Mouse (Mus musculus) heart, postnatal 10 days (tissue): Measurements from ENCODE around the gene Slc2a13. TPM values are rescaled to one million over a fixed set of nuclear protein-coding genes. Genes with fewer than 3 reads are reported as not detected.
A peak's percentile ranks its signal among the peaks of the same experiment; 100 is the strongest.

Source experiments
- DNase-seq, 2 experiments: peaks; one replicate each; pipeline ENCODE4 v3.0.0; 2021
- intact Hi-C: fragments of 180-260 bp; cut with DNase I; formaldehyde crosslinking; loops from one replicate; pipeline ENCODE4 v1.15.1; 2025
- total RNA-seq, 2 experiments: library from RNA; stranded (reverse); gene quantifications; 2 replicates each; pipeline ENCODE4 v1.2.3; 2021

The Slc2a13 gene
- total RNA-seq, 2 experiments from 2014 or later, result 2.5 to 2.8 TPM

DNA sequence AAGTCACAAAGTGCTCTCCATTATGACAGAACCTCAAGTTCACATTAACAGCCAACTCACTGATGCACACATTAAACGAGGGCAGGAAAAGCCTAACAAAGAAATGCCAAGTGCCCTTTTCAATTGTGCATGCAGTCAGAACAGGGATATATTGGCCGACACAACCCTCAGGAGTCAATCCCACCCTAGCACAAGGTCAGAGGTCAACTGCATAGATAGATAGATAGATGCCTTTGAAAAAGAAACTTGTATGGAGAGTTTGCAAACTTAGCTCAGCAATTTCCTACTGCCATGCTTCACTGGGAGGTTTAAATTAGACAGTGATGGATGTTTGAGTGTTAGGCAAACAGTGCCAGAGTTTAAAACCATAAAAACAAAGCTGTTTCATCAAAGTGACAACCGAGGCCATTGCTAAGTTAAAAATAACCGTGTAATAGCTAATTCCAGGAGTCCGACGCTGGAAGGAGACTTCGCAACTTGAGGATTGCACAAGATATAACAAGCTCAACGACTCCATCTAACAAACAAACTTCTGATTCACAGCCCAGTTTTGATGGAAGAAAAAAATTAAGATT is 194.2 kb downstream of the Slc2a13 start:
- intact Hi-C loops, result no loop called here
- no peak for DNase-seq

DNA sequence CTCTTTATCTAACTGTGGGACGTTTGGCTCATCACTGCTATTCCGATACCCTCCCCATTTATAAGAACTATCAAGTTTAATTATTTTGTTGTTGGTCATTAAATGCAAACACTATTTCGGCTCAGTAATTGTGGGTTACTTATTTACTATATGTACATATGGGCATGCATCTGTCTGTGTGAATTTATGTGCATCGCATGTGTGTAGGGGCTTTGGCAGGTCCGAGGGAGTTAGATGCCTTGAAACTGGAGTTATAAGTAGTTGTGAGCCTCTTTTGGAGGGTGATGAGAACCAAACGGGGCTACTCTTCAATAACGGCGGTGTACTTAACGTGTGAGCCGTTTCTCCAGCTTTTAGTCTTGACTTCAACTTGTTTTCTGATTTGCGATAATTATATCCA is 195.5 kb downstream of the Slc2a13 start:
- intact Hi-C loops, result no loop called here
- no peak for DNase-seq

DNA sequence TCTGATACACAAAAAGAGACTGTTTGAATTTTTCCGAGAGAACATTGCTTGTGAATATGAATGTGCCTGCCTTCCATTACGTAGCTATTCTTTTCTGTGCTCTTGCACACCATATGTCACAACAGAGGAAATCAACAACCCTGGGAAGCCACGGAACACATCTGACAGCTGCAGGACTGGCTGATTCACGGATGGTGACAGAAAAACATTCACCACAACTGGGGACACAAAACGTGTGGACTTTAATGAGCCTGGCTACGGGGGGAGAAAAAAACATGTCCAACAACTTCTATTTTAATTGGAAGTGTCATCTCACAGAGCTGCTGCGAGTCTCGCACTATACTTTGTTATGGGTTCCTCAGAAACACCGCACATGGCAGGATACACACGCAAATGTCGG is 196.0 kb downstream of the Slc2a13 start:
- DNase-seq, result peak in 1 of 2 experiments; percentile 5
- intact Hi-C loops, result no loop called here

DNA sequence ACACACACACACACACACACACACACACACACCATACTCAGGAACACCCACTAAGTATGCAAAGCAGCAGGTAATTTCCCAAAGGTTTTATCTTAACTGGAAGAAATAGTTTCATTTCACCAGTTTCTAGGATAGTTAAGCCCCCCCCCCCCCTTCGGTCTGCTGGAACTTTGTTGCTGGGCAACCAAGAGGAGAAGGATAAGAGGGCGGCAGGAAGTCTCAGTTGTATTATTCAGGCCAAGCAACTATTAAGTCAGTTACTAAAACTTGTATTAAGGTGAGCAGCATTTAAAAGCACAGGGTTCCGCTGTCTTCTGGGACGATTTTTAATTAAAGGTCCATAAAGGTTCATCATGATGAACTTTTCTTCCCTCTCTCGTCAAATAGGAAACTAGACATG is 198.6 kb downstream of the Slc2a13 start:
- intact Hi-C loops, result no loop called here

DNA sequence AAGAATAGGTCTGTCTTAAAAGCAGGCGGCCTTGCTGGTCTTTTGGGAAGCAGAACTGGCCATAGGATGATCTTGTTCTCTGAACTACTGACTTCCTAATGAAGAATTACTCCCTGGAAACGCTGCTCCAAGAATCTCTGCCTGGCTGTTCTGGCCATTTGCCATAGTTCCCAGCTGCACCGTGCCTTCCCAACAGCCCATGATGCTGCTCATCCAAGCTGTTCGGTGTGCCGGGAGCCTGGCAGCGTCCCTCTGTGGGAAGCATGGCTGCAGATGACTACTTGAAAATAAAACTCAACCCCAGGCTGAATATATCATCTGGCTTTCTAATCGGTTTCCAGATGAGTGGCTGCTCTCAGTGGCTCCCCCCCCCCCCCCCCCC is 199.9 kb downstream of the Slc2a13 start:
- DNase-seq, result peak; percentile 38 to 61
- intact Hi-C loops, result no loop called here

More for the DNA sequence above, 198.6 kb downstream of the Slc2a13 start:
- no peak for DNase-seq

DNA sequence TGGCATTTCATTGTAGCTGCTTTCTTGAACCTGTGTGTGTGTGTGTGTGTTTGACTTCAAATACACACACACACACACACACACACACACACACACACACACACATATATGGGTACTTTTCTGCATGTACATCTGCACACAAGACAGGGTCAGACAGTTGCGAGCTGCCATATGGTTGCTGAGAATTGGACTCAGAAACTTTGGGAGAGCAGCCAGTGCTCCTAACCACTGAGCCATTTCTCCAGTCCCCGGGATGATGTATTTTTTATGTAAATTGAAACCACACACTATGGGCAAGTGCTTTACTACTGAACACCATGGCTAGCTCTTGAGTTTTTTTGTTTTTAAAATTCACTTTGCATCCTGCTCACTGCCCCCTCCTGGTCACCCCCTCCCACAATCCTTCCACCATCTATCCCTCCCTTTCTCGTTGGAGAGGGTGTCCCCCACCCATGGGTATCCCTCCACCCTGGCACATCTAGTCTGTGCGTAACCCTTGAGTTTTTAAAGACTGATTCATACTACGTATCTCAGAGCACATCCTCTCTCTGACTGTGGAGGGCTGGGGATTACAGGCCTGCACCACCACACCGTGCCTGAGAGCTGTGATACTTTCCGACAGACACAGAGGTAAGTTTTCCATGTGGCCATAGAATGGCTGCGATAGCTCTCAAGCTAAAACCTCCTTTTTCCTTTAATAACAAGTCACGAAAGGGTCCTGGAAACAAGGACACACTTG is 200.4 kb downstream of the Slc2a13 start:
- intact Hi-C loops, result no loop called here
- no peak for DNase-seq

DNA sequence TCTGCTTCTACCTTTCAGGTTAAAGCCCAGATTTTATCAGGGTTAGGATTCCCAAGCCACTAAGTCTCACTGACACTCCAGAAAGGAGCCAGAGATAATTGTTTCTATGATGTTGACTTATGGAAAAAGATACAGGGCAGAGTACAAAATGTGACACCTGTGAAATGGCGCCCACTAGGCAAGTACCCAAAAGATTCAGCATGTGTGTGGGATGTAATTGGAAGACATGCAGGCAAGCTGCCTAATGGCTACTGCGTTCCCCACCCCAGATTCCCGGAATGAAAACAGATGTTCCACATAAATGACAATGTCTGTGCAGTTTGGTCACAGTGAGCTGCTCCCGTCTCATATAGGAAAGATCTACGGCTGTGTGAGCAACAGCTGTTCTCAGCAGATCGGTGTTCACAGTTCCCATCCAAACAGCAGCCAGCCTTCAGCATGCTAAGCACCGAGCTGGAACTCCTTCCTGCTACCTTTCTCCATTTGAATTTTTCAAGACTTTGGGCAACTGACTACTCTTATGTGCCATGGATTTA is 201.1 kb downstream of the Slc2a13 start:
- peak in 1 of 2 experiments; percentile 7 for DNase-seq
- intact Hi-C loops, result no loop called here

DNA sequence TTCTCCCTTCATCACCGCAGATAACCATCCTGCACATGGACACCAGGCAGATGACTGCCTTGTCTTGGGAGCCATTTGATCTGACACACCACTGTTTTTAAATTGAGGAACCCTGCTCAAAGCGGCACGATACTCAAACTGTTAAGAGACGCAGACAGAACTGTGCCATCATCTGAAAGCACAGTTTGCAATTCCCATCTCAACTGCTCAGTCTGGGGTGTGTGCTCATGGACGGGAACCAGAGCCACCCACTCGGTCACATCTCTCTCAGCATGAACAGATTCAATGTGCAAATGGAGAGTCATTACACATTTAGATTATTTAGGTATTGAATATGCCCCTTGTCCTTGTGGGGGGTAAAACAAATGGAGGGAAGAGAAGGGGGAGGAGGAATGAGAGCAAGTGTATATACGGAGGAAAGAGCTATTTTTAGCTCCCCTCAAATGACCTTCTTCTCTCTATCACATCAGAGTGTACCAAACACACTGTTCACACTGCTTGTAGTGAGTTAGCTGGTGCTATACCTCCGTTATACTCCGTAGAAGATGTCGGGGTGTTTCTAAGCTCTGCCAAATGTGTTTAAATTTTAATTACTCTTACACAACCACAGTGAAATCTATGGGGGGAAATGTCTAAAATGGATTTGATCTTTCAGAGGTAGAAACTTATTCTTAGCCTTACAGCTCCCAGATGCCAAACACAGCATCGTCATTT is 203.2 kb downstream of the Slc2a13 start:
- no peak for DNase-seq
- intact Hi-C loops, result no loop called here

DNA sequence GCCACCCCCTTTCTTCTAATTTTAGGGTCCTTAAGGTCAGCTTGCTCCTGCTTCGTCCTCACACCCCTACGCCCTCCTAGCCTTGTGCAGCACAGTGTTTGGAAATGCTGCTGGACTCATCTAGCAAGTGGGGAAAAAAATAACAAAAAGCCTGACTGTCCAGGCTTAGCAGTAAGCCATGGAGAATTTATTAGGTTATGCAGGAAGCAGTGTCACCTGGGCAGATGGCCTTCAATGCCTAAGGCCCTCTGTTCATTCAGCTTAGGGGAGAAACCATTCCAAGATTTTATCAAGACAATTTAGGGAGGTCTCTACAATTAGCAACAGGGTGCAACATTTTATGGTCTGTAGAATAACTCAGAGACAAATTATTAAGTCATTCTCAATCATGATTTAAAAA is 212.6 kb downstream of the Slc2a13 start:
- no peak for DNase-seq
- intact Hi-C loops, result no loop called here

DNA sequence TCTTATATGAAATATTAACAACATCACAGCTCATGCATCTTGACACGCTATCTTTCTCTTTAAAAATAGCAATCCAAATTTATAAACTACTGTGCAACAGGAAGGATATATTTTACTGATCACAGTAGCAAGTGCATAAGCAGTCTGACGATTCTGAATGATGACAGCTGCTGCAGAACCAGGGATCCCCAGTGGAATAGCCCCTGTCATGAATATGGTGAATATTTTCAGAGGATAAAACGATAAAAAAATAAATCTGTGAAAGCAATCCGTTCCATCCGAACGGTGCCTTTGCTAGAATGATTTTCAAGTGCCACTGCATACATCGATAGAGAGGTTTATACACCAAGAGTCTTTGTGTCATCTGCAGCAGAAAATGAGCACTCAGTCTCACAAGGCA is 222.1 kb downstream of the Slc2a13 start:
- DNase-seq, result no peak
- intact Hi-C loops, result no loop called here

DNA sequence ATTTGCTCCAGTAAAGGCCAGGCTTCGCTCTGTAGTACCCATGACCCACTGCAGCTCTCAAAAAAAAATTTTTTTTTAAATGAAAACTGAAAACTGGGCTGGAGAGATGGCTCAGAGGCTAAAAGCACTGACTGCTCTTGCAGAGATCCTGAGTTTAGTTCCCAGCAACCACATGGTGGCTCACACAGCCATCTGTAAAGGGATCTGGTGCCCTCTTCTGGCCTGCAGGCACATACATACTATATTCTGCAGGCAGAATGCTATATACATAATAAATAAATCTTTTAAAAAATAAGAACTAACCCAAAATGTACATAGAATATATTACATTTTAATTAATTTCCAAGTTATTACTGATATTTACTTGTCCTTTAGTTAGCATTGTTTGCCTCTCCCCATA is 234.7 kb downstream of the Slc2a13 start:
- intact Hi-C loops, result no loop called here
- DNase-seq, result no peak

DNA sequence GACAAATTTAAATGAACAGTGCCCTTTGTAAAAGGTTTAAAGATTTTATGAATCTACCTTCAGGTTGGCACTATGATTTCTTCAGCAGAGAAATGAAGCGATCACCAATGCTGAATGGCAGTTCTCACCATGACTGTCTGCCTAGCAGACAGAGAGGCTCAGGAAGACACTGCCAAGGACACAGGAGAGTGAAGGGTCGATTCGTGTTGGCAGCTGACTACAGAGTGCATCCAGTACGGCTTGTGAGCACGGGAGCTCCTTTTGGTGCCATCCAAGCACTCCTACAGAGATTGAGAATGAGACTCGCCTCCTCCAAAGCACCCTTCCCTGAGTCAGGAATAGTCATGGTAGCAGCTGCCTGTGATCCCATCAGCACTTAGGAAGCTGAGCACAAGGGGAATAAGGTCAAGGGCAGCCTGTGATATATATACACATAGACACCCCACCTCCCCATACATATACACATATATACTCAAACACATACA is 238.6 kb downstream of the Slc2a13 start:
- DNase-seq, result no peak
- intact Hi-C loops, result no loop called here

DNA sequence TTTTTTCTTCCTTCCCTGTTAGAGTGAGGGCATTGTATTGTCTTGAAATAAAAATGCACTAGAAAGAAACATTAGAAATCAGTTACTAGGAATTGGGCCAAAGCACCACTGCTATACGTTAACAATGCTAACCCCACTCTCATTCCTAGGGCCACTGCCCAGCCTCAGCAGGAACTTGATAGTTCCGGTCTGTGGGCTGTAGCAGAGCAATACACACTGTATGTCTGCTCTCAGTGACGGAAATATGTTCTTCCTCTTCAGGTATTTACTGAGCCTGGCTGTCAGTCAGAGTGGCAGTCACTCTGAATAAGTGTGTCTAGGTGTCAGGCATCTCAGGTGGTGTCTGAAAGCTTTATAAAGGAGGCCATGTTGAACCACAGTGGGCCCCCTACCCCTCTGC is 245.3 kb downstream of the Slc2a13 start:
- no peak for DNase-seq
- intact Hi-C loops, result no loop called here

DNA sequence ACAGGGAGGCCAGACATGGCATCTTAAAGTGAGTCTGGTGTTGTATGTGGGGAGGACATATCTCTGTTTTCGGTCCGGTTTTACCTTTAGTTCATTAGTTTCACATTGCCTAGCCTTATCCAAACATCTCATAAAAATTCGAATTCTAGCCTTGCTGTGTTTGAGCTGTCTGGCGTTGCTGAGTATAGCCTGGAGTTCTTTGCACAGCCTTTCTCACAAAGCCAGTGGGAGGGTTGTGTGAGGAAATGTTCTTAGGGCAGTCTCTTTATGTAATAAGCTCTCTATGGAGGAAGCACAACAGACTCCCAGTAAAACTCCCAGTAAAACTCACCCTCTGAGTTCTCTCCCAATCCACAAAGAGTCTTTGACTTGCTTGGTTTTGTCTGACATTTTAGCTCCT is 246.0 kb downstream of the Slc2a13 start:
- no peak for DNase-seq
- intact Hi-C loops, result no loop called here

DNA sequence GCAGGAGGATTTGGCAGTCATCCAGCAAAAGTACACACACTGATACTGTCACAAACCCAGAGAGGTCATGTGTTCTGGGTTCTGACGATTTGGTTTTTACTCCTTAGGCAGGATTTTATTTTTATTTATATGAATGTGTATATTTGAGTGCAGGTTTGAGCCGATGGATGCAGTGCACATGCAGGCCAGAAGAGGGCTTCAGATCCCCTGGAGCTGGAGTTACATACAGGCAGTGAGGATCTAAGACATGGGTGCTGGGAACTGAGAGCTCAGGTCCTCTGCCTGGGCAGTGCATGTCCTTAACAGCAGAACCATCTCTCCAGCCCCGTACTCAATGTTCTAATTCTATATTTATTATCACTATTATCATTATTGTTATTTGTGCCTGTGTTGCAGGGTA is 253.7 kb downstream of the Slc2a13 start:
- DNase-seq, result peak in 1 of 2 experiments; percentile 14
- intact Hi-C loops, result no loop called here

DNA sequence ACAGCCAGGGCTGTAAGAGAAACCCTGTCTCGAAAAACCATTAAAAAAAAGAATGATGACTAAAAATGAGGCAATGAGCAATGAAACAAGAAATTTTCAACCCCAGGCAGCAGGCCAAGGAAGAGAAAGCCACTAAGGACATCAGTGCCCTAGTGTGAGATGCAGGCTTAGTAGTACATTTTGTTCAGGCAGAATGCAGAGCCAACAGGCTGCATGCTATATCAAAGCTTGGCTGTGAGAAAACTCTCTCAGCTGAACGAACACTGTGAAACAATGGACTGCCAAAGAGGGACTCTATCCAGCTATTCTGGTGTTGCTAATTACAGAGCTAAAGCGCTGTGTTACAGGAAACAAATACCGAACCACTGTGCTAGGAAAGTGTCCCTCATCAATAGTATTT is 256.1 kb downstream of the Slc2a13 start:
- DNase-seq, result peak; percentile 27 to 41
- intact Hi-C loops, result no loop called here

DNA sequence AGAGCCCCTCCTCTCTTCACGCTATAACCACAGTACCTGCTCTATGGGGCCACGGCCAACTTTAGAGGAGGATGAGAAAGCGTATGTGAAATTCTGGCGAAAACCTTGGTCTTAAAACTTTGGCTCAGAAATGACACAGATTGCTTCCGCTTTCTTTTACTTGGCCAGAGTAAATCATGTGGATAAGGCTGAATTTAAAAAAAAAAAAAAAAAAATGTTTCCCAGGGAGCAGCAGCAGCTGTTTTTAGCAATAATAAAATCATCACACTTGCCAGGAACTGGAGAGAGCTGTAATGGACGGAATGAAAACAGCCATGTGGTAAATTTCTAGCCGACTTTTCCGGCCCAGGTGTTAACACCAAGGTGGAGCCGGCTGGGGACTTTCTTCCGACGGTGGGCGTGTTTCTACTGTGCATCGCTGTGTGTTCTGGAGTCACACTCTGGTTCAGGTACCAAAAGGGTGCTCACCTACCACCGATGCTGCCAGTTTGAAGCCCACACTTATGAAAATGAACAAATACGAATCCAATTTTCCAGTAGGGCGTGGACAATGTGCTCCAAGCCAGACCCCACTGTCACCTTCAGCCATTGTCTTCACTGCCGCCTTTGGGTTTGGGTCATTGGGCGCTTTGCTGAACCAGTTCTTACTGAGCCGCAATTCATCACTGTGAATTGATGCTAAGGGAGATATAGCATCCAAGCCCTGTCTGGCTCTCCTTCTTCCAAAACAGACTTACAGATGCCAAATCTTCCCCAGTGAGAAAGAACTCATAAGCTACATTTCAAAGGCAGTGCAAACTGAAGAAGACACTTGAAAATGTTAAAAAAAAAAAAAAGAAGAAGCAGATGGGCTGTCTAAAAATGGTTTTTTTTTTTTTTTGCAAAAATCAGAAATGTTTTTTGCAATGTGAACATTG is 258.4 kb downstream of the Slc2a13 start:
- DNase-seq, result peak; percentile 25 to 30
- intact Hi-C loops, result no loop called here

DNA sequence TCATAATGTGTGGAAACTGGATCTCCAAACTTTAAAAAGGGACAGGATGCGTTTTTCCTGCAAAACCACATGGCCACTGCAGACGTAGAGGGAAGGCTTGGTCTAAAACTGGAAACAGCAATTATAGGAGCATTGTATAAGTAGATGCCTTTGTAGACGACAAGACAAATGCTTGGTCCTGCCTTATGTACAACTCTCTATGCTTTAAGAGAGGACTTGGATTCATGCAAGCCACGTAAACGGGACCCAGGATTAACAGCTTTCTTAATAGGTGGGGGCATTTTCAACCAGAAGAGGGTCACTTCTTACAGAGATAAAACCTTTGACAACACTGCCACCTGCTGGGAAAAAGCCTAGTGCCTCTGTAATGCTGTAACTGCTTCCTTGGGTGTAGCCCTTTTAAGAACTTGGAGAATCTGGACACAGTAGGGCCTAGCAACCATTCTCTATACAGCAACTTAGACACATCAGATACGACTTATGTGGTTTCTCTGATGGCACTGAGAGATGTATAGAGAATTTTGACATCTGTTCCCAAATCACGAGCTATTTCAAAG is 268.7 kb downstream of the Slc2a13 start:
- peak; percentile 34 to 56 for DNase-seq
- intact Hi-C loops, result loop anchor here (5.0 kb wide), 2 partner anchors 173 to 312 kb away; no protein-coding TSS in a partner anchor

DNA sequence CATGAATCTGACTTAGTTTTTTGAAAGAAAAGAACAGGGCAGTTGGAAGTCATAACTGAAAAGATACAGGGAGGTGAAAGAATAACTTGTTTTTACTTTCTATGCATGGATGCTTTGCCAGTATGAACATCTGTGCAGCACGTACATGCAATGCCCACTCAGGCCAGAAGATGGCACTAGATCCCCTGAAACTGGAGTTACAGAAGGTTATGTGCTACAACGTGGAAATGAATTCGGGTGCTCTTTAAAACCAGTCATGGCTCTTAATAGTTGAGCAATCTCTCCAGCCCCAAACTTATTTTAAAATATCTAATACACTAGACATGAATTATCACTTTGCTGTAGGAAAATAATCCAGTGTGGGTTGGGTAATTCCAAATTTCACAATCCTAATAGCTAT is 271.7 kb downstream of the Slc2a13 start:
- intact Hi-C loops, result loop anchor here (1.0 to 5.0 kb wide), 4 partner anchors 176 to 453 kb away; no protein-coding TSS in a partner anchor
- peak; percentile 90 to 94 for DNase-seq

DNA sequence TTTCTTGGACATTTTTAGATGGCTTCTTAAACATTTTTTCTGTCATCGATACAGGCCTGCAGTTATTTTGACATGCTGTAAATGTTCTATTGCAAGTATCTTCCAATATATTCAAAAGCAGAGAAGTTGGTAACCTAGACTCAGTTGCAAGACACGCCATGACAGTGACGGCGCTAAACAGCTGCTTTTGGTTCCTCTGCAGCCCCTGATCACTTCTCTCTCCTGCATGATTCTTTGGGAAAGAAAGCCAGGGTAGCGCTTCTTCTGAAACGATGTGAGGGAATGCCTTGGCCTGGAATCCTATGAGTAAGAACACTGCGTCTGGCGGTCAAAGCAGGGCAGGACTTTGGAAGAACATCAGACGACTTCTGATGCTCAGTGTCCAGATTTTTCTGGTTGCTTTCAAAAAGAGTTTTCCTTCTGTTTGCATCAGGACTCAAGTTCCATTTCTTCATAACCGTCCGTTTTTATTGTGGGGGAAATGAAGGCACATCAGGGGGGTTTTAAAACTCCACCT is 273.7 kb downstream of the Slc2a13 start:
- intact Hi-C loops, result no loop called here
- peak in 1 of 2 experiments; percentile 16 for DNase-seq
